Mouse (Mus musculus) spleen, adult 18-20 months (tissue): ENCODE measurements around the gene Bard1.

Experiments
- DNase-seq, 2 experiments: peaks; one replicate each; pipeline ENCODE4 v3.0.0; 2022; ENCODE audit warnings: mixed read lengths in 2 of 2

Bard1 gene

GRCm38 (mm10) chr1:71102344-71103173, at the start of gene Bard1:
Bard1 (minus strand) TSS chr1:71103146.
- peak; percentile 95 to 98 for DNase-seq

GRCm38 (mm10) chr1:71127171-71127570, 24.2 kb upstream of the Bard1 start:
- no peak for DNase-seq

- DNase-seq, result no peak
These were observed 15.6 kb upstream of the Bard1 start for GRCm38 (mm10) chr1:71118511-71118910.

GRCm38 (mm10) chr1:71117253-71117652, 14.3 kb upstream of the Bard1 start:
- DNase-seq, result no peak

- DNase-seq, result no peak
These were observed 12.8 kb upstream of the Bard1 start for GRCm38 (mm10) chr1:71115781-71116180.

GRCm38 (mm10) chr1:71109858-71110257, 6.9 kb upstream of the Bard1 start:
- DNase-seq, result no peak

- no peak for DNase-seq
These were observed 3.2 kb upstream of the Bard1 start for GRCm38 (mm10) chr1:71106127-71106526.

- DNase-seq, result no peak
These were observed 2.8 kb upstream of the Bard1 start for GRCm38 (mm10) chr1:71105724-71106123.

GRCm38 (mm10) chr1:71103174-71103864, 373 bp upstream of the Bard1 start:
- peak in 1 of 2 experiments; percentile 17 for DNase-seq

- DNase-seq, result no peak
These were observed 1.5 kb downstream of the Bard1 start for GRCm38 (mm10) chr1:71101369-71101970.

GRCm38 (mm10) chr1:71100591-71101368, 2.2 kb downstream of the Bard1 start:
- no peak for DNase-seq

GRCm38 (mm10) chr1:71099945-71100515, 2.9 kb downstream of the Bard1 start:
- peak in 1 of 2 experiments; percentile 16 for DNase-seq

- no peak for DNase-seq
These were observed 6.9 kb downstream of the Bard1 start for GRCm38 (mm10) chr1:71096031-71096430.

- DNase-seq, result no peak
These were observed 7.6 kb downstream of the Bard1 start for GRCm38 (mm10) chr1:71095211-71095805.

GRCm38 (mm10) chr1:71075651-71076050, 27.3 kb downstream of the Bard1 start:
- no peak for DNase-seq

- DNase-seq, result no peak
These were observed 32.2 kb downstream of the Bard1 start for GRCm38 (mm10) chr1:71070771-71071170.

- DNase-seq, result no peak
These were observed 34.1 kb downstream of the Bard1 start for GRCm38 (mm10) chr1:71068728-71069304.

GRCm38 (mm10) chr1:71063885-71064492, 39.0 kb downstream of the Bard1 start:
- no peak for DNase-seq

- no peak for DNase-seq
These were observed 46.8 kb downstream of the Bard1 start for GRCm38 (mm10) chr1:71056143-71056542.

GRCm38 (mm10) chr1:71055454-71055853, 47.5 kb downstream of the Bard1 start:
- DNase-seq, result no peak

GRCm38 (mm10) chr1:71052756-71053155, 50.2 kb downstream of the Bard1 start:
- no peak for DNase-seq
